Mouse (Mus musculus) embryonic facial prominence, embryonic 13.5 days (tissue): ENCODE results near the gene Asb6. TPM values are rescaled to one million over a fixed set of nuclear protein-coding genes. Genes with fewer than 3 reads are reported as not detected.

Experiments
- ATAC-seq: fragments of 200-750 bp; cut with Nextera tagmentation; 2 replicates; pipeline ENCODE4 v1.8.0; 2017; ENCODE audit warnings: low read depth; ENCODE audit not compliant: insufficient number of reproducible peaks, insufficient read depth, low FRiP score, low TSS enrichment
- H3K27ac ChIP-seq: fragments of 300-500 bp; sonication (generic); 2 replicates; pipeline ENCODE4 v1.5.1; 2015; ENCODE audit warnings: moderate library complexity, mild to moderate bottlenecking, inconsistent platforms
- H3K27me3 ChIP-seq: fragments of 300-500 bp; sonication (generic); 2 replicates; pipeline ENCODE4 v1.6.1; 2015; ENCODE audit warnings: mild to moderate bottlenecking, inconsistent platforms
- H3K36me3 ChIP-seq: fragments of 300-500 bp; sonication (generic); 2 replicates; pipeline ENCODE4 v1.6.1; 2015; ENCODE audit warnings: mild to moderate bottlenecking, inconsistent platforms
- H3K4me1 ChIP-seq: fragments of 300-500 bp; sonication (generic); 2 replicates; pipeline ENCODE4 v1.6.1; 2015; ENCODE audit warnings: inconsistent platforms
- H3K4me2 ChIP-seq: fragments of 300-500 bp; sonication (generic); 2 replicates; pipeline ENCODE4 v1.6.1; 2015; ENCODE audit warnings: moderate library complexity, mild to moderate bottlenecking, inconsistent platforms
- H3K4me3 ChIP-seq: fragments of 300-500 bp; sonication (generic); 2 replicates; pipeline ENCODE4 v1.5.1; 2015; ENCODE audit warnings: mild to moderate bottlenecking, inconsistent platforms
- H3K9ac ChIP-seq: fragments of 300-500 bp; sonication (generic); 2 replicates; pipeline ENCODE4 v1.6.1; 2015; ENCODE audit warnings: mild to moderate bottlenecking, inconsistent platforms
- H3K9me3 ChIP-seq: fragments of 300-500 bp; sonication (generic); 2 replicates; pipeline ENCODE4 v1.6.1; 2016; ENCODE audit warnings: inconsistent platforms
- whole genome bisulfite sequencing: fragments of 180-500 bp; shearing (Covaris S2); methylation state at CpG from one replicate; pipeline ENCODE4 v1.1.7; 2015; ENCODE audit warnings: mixed read lengths; 5-methylcytosine and 5-hydroxymethylcytosine counted together
- polyA plus RNA-seq: library from polyadenylated mRNA; unstranded; fragments of >200 nt; fragmentation: Nextera tagmentation; extraction: Ambion mirVana; gene quantifications from 2 replicates; pipeline ENCODE4 v1.2.1, GENCODE M21; 2015

Asb6 gene
- polyA plus RNA-seq, 1 experiment from 2014 or later, result 47.3 TPM

DNA sequence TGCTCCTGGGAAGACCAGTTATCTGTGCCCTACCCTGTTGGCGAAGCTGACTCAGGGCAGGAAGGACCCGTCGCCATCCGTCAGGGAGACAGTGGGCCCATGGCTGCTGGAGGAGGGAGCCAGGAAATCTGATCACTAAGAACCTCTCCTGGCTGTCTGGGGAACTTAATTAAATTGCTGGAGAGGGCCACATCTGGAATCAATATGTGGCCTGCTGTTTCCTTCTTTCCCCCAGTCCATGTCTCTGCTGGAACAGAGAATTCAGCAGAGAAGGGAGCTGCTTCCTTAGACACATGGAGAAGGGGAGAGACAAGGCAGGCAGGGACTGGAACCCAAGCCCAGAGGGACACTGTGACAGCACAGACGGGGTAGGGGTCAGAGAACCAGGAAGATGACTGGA, 3.5 kb upstream of the Asb6 start:
- H3K27me3 ChIP-seq, result no peaks in the 10 kb centered on the region
- peak overlapping the region; percentile 46 for H3K4me2 ChIP-seq
- peak overlapping the region; percentile 97 for H3K27ac ChIP-seq
- H3K9me3 ChIP-seq, result no peaks in the 10 kb centered on the region
- peak overlapping the region; percentile 4; the same call in 1 of the 2 replicates for H3K4me3 ChIP-seq
- H3K4me1 ChIP-seq, result peaks cover 59% of the 10 kb centered on the region
- peak; percentile 38; the same call in 1 of the 2 replicates for ATAC-seq
- peak overlapping the region; percentile 36; the same call in 1 of the 2 replicates for H3K9ac ChIP-seq
- H3K36me3 ChIP-seq, result no peaks in the 10 kb centered on the region
- WGBS, result 18% methylated on average over 5 of the region's 5 CpGs

DNA sequence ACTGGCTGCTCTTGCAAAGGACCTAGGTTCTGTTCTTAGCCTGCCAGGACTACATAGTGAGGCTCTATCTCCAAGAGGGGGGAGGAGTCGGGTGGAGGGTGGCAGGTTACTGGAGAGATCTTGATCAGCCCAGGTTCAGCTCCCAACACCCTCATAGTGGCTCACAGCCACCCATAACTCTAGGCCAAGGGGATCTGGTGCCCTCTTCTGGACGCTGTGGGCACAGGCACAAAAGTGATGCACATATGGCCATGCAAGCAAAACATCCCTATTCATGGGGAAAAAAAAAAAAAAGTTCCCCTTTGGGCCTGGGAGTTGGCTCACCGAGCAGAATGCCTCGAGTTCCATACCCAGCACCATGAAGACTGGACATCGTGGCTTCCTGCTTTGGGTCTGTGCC, 818 bp downstream of the Asb6 start:
- H3K36me3 ChIP-seq, result peaks cover 23% of the 10 kb centered on the region
- no peak overlapping the region for H3K27ac ChIP-seq
- H3K4me2 ChIP-seq, result no peak overlapping the region
- no peaks in the 10 kb centered on the region for H3K9me3 ChIP-seq
- WGBS, result 36% methylated on average over 5 of the region's 5 CpGs
- no peaks in the 10 kb centered on the region for H3K27me3 ChIP-seq
- H3K9ac ChIP-seq, result no peak overlapping the region
- H3K4me3 ChIP-seq, result no peak overlapping the region
- no peak for ATAC-seq
- H3K4me1 ChIP-seq, result peaks cover 42% of the 10 kb centered on the region

DNA sequence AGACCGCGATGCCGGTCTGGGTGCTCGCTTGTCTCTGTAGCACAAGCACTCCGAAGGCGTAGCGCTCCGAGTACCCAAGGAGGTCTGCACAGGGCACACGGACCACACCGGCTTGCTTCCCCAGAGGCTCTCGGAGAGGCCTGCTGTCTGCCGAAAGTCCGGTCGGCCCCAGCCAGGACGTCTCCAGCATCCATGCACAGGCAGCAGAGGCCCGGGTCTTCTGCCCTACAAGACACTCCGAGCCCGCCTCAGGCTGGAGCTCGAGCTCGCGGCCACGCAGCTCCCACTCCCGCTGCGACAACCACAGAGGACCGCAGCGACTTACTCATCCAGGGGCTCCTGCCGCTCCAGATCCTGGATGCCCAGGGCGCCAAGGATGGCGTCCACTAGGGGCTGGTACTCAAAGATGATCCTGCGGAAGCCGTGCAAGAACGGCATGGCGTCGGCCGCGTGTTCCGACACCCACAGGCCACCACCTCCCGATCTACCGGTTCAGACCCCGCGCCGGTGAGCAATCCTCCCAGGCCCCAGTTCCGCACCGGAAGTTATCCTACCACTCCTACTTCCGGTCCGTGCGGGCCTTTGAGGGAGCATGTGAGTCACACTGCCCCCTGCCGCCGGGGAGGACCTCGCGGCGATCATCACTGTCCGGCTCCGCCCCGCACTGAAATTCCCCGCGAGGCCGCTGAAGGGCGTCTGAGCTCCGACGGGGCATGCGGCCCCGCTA, 2.2 kb downstream of the Asb6 start:
- Histone ChIP-seq H3K4me1 (peaks cover 39% of the 10 kb centered on the region), H3K36me3 (peaks cover 37% of the 10 kb centered on the region), H3K27me3 (no peaks in the 10 kb centered on the region), H3K27ac (peak overlapping the region; percentile 77), H3K4me3 (peak overlapping the region; percentile 97), H3K9ac (peak overlapping the region; percentile 96), H3K9me3 (no peaks in the 10 kb centered on the region), H3K4me2 (peak overlapping the region; percentile 93)
- under 1% methylated on average over 63 of the region's 63 CpGs for WGBS
- peak; percentile 69 for ATAC-seq

DNA sequence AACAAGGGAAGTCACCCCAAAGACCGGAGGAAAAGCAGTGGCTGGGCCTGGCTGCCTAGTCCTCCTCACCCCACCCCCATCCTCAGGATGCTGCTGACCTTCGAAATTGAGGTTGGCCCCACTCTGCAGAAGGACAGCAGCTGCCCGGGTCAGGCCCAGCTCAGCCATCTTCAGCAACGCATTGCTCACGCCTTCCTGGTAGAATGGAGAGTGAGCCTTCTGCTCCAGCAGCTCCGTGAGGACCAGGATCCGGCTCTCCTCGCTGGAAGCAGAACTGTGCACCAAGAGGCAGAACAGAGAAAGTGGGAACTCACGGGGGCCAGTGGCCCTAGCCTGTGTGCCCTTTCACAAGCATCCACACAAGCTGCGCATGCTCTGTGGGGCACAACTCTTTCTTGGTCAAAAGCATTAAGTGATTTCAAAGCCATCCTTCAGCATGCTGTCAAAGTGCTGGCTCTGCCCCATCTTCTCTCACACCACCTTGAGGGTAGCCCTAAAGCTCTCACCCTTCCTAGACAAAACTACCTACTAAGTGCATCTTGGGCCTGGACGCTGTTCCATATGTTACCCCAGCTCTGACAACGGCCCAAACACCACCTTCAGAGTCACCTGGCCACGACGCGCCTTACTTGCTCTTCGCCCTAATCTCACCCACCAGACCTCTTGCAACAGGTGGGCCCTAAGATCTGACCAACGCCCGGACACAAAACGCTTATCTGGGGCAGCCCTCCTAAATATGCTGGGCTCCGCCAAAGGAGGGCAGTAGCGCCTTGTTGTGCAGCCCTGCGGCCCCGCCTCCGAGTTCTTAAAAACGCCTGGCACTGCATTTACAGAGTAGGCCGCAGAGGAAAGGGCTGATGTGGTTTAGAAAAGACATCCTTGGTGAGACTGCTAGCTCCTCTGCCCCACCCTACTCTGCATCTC, 3.0 kb downstream of the Asb6 start:
- peaks cover 45% of the 10 kb centered on the region for H3K36me3 ChIP-seq
- no peak for ATAC-seq
- H3K4me2 ChIP-seq, result peak overlapping the region; percentile 93
- no peaks in the 10 kb centered on the region for H3K9me3 ChIP-seq
- H3K4me3 ChIP-seq, result peak overlapping the region; percentile 97
- H3K27me3 ChIP-seq, result no peaks in the 10 kb centered on the region
- 30% methylated on average over 26 of the region's 26 CpGs for WGBS
- peak overlapping the region; percentile 96 for H3K9ac ChIP-seq
- H3K27ac ChIP-seq, result peak overlapping the region; percentile 77
- H3K4me1 ChIP-seq, result peaks cover 36% of the 10 kb centered on the region

DNA sequence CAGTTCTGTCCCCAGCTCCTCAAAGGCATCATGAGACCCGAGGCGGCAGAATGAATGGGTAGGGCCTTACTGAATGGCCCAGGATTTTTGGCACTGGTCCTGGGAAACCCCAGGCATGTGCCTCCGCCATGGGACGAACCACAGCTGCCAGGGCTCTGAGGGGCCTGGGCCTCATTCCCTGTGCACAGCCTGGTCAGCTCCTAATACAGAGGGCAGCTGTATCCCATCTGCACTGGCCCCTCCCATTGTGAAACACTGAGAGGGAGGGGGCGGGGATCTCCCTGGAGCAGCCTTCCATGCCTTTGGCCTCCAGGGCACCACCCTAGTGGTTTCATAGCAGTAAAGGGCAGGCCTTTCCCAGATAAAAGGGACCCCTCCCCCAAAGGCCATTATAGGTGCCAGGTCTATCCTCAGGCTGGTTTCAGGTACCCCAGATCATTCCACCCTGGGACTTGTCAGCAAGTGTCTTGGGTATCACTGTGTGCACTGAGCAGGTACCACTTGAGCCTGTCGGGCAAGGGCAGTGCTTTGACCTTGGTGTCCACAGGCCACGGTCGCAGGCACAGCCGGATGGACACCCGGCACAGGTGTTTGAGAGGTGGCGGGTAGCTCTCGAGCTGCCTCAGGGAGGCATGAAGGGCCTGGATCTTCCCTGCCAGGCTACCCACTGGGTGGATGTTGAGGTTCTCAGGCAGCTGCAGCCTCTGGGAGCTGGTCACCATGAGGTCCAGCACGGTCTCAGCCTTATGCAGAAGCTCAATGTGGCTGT, 6.6 kb downstream of the Asb6 start:
- WGBS, result 67% methylated on average over 13 of the region's 13 CpGs
- peak overlapping the region; percentile 40; the same call in 1 of the 2 replicates for H3K9ac ChIP-seq
- peaks cover 31% of the 10 kb centered on the region for H3K4me1 ChIP-seq
- H3K4me3 ChIP-seq, result no peak overlapping the region
- ATAC-seq, result 0 out of 2 replicates have a peak, but pooled peaks have one; percentile 7
- peaks cover 78% of the 10 kb centered on the region for H3K36me3 ChIP-seq
- no peak overlapping the region for H3K4me2 ChIP-seq
- H3K9me3 ChIP-seq, result no peaks in the 10 kb centered on the region
- peak overlapping the region; percentile 33; the same call in 1 of the 2 replicates for H3K27ac ChIP-seq
- H3K27me3 ChIP-seq, result no peaks in the 10 kb centered on the region

DNA sequence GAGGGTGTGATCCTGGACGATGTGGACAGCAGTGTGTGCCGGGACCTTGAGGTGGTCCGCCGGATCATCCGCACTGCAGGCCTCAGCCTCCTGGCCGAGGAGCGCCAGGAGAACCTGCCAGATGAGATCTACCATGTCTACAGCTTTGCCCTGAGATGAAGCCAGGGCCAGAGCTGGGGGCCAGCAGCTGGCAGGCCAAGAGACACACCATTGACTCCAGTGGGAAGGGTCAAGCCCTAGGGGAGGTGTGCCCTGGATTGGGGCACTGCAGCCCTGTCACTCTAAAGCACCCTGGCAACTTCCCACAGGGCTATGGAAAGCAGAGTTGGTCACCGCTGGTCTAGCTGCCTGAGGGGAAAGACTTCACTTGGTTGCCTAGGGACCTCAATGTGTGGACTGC, 7.7 kb downstream of the Asb6 start:
- H3K27me3 ChIP-seq, result no peaks in the 10 kb centered on the region
- no peak overlapping the region for H3K27ac ChIP-seq
- H3K4me3 ChIP-seq, result no peak overlapping the region
- H3K9me3 ChIP-seq, result no peaks in the 10 kb centered on the region
- no peak overlapping the region for H3K9ac ChIP-seq
- H3K4me1 ChIP-seq, result peaks cover 29% of the 10 kb centered on the region
- H3K36me3 ChIP-seq, result peaks cover 86% of the 10 kb centered on the region
- whole genome bisulfite sequencing, result 88% methylated on average over 8 of the region's 8 CpGs
- no peak overlapping the region for H3K4me2 ChIP-seq
- ATAC-seq, result no peak

DNA sequence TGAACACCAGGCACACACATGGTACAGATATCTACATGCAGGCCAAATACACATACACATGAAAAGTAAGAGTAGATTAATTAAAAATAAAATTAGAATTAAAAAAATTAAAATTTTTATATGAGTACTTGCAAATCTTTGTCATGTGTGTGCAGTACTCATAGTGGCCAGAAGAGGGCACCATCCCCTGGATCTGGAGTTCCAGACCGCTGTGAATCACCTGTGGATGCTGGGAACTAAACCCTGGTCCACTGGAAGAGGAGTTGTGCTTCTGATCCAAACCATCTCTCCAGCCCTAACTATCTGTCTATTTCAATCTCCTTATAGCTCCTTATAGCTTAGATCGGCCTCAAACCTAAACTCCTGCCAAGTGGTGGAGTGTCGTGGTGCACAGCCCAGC, 9.1 kb downstream of the Asb6 start:
- 95% methylated on average over 3 of the region's 3 CpGs for WGBS
- Histone ChIP-seq H3K36me3 (peaks cover 90% of the 10 kb centered on the region), H3K9ac (no peak overlapping the region), H3K4me3 (no peak overlapping the region), H3K27ac (peak overlapping the region; percentile 53; the same call in 1 of the 2 replicates), H3K4me1 (peaks cover 16% of the 10 kb centered on the region), H3K9me3 (no peaks in the 10 kb centered on the region), H3K27me3 (no peaks in the 10 kb centered on the region), H3K4me2 (no peak overlapping the region)
- ATAC-seq, result no peak

DNA sequence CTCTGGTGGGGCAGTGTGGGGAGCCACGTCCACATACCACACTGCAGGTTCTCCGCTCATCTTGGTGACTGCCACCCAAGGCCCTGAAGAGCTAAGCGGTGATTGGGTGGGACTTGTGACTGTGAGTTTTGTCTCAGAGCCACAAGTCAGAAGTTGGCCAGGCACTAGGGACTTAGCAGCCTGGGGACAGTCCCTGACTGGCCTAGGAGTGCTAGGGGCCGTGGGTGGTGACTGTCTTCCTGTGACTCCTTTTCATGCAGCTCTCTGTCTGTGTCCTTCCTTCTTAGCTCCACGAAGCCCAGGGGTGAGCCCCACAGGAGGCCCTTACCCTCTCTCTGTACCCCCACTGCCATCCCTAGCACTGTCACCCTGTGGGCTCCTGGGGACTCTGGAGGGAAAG, 10.3 kb downstream of the Asb6 start:
- Histone ChIP-seq H3K4me3 (no peak overlapping the region), H3K4me1 (peaks cover 16% of the 10 kb centered on the region), H3K4me2 (no peak overlapping the region), H3K9ac (no peak overlapping the region), H3K27me3 (no peaks in the 10 kb centered on the region), H3K9me3 (no peaks in the 10 kb centered on the region), H3K27ac (no peak overlapping the region), H3K36me3 (peaks cover 90% of the 10 kb centered on the region)
- 94% methylated on average over 5 of the region's 5 CpGs for WGBS
- ATAC-seq, result no peak

DNA sequence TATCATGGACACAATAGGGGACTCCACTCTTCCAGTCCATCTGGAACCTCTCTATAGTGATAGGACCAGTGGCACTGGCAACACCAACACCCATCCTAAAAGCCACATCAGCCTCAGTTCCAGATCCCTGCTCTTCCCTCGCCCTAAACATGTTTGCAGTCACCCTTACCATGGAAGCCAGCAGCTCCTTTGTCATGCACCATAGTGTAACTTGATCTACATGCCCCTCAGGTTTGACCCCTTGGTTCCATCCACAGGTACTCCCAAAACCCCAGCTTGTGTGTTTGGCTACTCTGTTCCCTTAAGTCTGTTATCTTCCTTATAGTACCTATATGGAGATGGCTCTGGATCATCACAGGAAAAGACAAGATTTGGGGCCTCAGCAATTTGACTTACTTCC, 13.8 kb downstream of the Asb6 start:
- peaks cover 90% of the 10 kb centered on the region for H3K36me3 ChIP-seq
- no peak for ATAC-seq
- 93% methylated on average over 1 of the region's 1 CpGs for WGBS

DNA sequence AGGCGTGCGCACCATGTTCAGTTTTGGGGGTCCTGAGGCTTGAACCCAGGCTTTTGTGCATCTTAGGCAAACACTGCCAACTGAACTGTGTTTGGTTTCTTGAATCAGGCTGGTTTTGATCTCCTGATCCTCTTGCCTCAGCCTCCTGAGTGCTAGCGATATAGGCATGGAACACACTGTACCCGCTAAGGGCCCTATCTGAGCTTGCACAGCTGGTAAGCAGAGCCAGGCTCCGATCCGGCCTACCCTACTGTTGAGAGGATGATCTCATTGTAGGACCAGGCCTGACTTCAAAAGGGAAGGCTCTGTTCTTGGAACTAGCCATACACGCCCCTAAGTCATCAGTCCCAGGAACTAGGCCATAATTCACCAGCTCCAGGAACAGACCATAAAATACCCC, 19.6 kb downstream of the Asb6 start:
- H3K4me1 ChIP-seq, result peaks cover 31% of the 10 kb centered on the region
- peaks cover 41% of the 10 kb centered on the region for H3K36me3 ChIP-seq
- 94% methylated on average over 7 of the region's 7 CpGs for WGBS
- H3K9me3 ChIP-seq, result no peaks in the 10 kb centered on the region
- H3K4me2 ChIP-seq, result no peak overlapping the region
- no peaks in the 10 kb centered on the region for H3K27me3 ChIP-seq
- H3K4me3 ChIP-seq, result no peak overlapping the region
- H3K27ac ChIP-seq, result no peak overlapping the region
- no peak for ATAC-seq
- H3K9ac ChIP-seq, result no peak overlapping the region

More for the DNA sequence above, 13.8 kb downstream of the Asb6 start:
- Histone ChIP-seq H3K27ac (no peak overlapping the region), H3K9me3 (no peaks in the 10 kb centered on the region), H3K4me1 (0 out of 2 replicates have a peak, but pooled peaks cover 3% of the 10 kb centered on the region), H3K27me3 (no peaks in the 10 kb centered on the region), H3K9ac (no peak overlapping the region), H3K4me3 (no peak overlapping the region), H3K4me2 (no peak overlapping the region)

DNA sequence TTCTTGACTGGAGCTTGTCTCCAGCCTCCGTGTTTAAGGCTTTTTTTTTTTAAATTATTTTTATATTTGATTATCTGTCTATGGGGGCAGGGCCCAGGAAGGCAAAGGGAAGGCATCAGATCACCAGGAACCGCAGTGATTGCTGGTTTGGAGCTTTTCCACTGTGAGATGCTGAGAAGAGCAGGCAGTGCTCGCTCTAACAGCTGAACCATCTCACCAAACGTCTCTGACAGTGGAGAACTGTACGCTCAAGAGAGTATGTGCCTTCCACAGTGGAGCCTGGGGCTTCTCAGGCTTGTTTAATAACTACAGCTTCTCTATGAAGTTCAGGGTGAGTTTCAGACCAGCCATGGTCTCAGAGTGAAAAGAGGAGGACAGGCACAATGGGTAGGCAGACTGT, 20.6 kb downstream of the Asb6 start:
- Histone ChIP-seq H3K9ac (0 out of 2 replicates have a peak overlapping the region, but pooled peaks have one; percentile 51), H3K4me3 (0 out of 2 replicates have a peak overlapping the region, but pooled peaks have one; percentile 12), H3K9me3 (no peaks in the 10 kb centered on the region)

More for the DNA sequence above, 20.6 kb downstream of the Asb6 start:
- no peak for ATAC-seq
- Histone ChIP-seq H3K4me2 (peak overlapping the region; percentile 96), H3K27ac (no peak overlapping the region), H3K36me3 (peaks cover 31% of the 10 kb centered on the region), H3K27me3 (no peaks in the 10 kb centered on the region), H3K4me1 (peaks cover 31% of the 10 kb centered on the region)
- WGBS, result 80% methylated on average over 5 of the region's 5 CpGs
